Mouse (Mus musculus) kidney, embryonic 16.5 days (tissue): ENCODE measurements at regions not wholly inside any gene's neighbourhood (a gene's known extent, or its start where the extent isn't known, plus 50 kb on each side); places are given as distances from the start of the nearest gene placed in this dataset.

Source experiments
- ATAC-seq: fragments of 200-750 bp; cut with Nextera tagmentation; 2 replicates; pipeline ENCODE4 v1.8.0; 2017; ENCODE audit warnings: moderate TSS enrichment; ENCODE audit not compliant: low FRiP score, low TSS enrichment
- H3K27ac ChIP-seq: fragments of 300-500 bp; sonication (generic); 2 replicates; pipeline ENCODE4 v1.5.1; 2014; ENCODE audit warnings: low read length
- H3K27me3 ChIP-seq: fragments of 300-500 bp; sonication (generic); 2 replicates; pipeline ENCODE4 v1.6.1; 2014; ENCODE audit warnings: low read length, control low read depth, mixed read lengths; ENCODE audit not compliant: insufficient read depth
- H3K36me3 ChIP-seq: fragments of 300-500 bp; sonication (generic); 2 replicates; pipeline ENCODE4 v1.6.1; 2014; ENCODE audit warnings: low read length, control low read depth, mixed read lengths; ENCODE audit not compliant: insufficient read depth
- H3K4me1 ChIP-seq: fragments of 300-500 bp; sonication (generic); 2 replicates; pipeline ENCODE4 v1.6.1; 2014; ENCODE audit warnings: low read length, control low read depth, mixed read lengths; ENCODE audit not compliant: insufficient read depth
- H3K4me2 ChIP-seq: fragments of 300-500 bp; sonication (generic); replicated peaks from 2 replicates; pipeline ENCODE4 v1.6.1; 2014; ENCODE audit warnings: low read depth, low read length
- H3K4me3 ChIP-seq: fragments of 300-500 bp; sonication (generic); 2 replicates; pipeline ENCODE4 v1.5.1; 2014; ENCODE audit warnings: mild to moderate bottlenecking, low read length
- H3K9ac ChIP-seq: fragments of 300-500 bp; sonication (generic); replicated peaks from 2 replicates; pipeline ENCODE4 v1.6.1; 2014; ENCODE audit warnings: low read length
- H3K9me3 ChIP-seq: fragments of 300-500 bp; sonication (generic); 2 replicates; pipeline ENCODE4 v1.6.1; 2016; ENCODE audit warnings: low read length, control low read depth
- WGBS: fragments of 180-500 bp; shearing (Covaris S2); extraction: QIAGEN DNeasy Blood & Tissue Kit; methylation state at CpG from one replicate; pipeline ENCODE4 v1.1.7; 2014; 5-methylcytosine and 5-hydroxymethylcytosine counted together

DNA sequence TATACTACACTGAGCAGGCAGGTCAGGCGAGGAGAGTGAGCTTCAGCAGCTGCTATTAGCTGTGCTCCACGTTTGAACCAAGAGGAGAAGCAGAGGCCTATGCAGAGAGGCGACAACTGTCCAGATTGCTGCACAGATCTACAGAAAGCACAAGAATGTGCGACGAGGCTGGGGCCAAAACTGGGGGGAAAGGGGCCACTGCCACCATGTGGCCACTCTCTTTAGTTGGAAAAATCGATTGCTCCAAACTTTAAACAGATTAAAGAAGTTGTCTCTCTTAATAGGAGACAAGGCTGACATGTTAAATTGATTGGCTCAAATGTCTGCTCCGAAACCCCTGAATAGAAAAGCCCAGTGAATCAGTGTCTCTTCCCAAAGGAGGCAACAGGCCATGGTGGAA, 127.3 kb downstream of the St8sia2 start:
- 45% methylated on average over 7 of the region's 7 CpGs for WGBS

More for the DNA sequence above, 127.3 kb downstream of the St8sia2 start:
- Histone ChIP-seq H3K4me3 (no peak overlapping the region), H3K36me3 (no peaks in the 10 kb centered on the region), H3K27me3 (no peaks in the 10 kb centered on the region), H3K9ac (no peak overlapping the region), H3K27ac (no peak overlapping the region), H3K4me1 (no peaks in the 10 kb centered on the region), H3K4me2 (no peak overlapping the region), H3K9me3 (no peaks in the 10 kb centered on the region)
- no peak for ATAC-seq
